Mouse (Mus musculus): ENCODE data around the gene Clec12b. TPM values are rescaled to one million over a fixed set of nuclear protein-coding genes. Genes with fewer than 3 reads are reported as not detected.
"Not testable (repeated sequence)": the region's sequence is repeated elsewhere in the genome, so short reads cannot be mapped to it uniquely, and the experiment has no call there.

Clec12b gene
- total RNA-seq, 2 experiments from 2014 or later, result not detected

DNA sequence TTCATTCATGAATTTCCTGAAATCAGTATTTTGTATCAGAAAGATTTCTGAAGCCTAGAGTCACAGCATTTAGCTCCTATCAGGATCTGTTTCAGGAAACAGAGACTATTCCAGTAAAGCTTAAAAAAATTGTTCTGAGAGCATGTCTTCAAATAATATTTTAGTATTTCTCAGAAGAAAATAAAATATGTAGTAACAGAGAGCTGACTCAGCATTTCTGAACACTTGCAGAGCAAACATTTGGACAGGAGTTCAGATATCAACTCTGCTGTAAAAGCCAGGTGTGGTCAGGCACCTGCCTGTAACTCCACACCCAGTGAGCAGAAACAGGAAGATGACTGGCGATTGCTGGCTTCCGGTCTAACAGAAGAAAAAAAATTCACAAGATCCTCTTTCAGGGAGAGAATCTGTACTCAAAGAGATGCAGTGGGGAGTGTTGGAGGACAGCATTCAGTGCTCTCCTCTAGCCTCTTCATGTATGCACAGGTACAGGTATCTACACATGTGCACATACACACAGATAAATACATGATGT is 10.7 kb downstream of the Clec12b start:
- peak; percentile 90 for ATAC-seq (replicated peaks; ENCODE audit: poor library complexity)

DNA sequence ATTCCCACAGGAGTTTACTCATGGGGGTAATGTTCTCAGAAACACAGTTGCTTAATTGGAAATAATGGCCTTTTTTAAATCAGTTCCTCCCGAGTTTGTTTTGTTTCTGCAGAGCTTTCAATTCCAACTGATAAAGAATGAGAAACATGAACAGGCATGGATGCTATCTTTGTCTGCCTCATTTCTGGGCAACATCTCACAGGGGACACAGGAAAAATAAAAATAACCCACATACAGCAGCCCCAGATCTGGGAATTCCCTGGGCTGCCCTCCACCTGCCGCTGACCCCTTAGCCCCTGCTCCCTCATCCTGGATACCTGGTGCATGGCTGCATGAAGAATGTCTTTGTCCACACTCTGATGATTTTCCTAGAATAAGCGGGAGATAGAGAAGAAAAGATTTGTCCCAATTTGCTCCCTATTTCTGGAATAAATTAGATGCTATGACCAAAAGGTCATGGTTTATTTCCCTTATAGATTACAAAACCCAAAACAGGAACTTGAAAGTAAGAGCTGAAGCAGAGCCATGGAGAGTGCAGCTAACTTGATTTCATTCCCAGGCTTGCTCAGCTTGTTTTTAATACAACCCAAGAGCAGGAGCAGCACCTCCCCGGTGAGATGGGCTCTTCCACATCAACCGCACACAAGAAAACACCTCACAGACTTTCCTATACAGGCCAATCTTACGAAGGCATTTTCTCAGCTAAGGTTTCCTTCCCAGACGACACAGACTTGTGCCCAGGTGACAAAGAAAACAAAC is 16.1 kb downstream of the Clec12b start:
- ATAC-seq (replicated peaks; ENCODE audit: poor library complexity), result peak; percentile 40; the same call in 1 of the 2 replicates

DNA sequence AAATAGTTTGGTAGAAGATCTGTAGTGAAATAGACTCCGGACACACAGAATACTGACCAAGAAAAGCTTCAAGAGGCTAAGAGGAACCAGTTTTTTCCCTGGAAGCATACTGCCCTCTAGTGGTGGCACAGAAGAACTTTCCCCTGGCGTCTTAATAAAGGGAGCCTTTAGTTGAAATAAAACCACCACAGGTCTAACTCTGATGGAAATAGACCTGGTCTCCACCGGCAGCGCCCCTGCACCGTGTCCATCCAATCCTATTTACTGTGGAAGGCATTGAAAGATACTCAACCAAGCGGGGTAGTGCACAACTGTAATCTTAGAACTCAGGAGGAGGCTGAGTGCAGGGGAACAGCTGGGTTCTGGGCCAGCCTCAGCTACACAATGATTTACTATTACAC is 19.7 kb downstream of the Clec12b start:
- peak; percentile 87 for ATAC-seq (replicated peaks; ENCODE audit: poor library complexity)

DNA sequence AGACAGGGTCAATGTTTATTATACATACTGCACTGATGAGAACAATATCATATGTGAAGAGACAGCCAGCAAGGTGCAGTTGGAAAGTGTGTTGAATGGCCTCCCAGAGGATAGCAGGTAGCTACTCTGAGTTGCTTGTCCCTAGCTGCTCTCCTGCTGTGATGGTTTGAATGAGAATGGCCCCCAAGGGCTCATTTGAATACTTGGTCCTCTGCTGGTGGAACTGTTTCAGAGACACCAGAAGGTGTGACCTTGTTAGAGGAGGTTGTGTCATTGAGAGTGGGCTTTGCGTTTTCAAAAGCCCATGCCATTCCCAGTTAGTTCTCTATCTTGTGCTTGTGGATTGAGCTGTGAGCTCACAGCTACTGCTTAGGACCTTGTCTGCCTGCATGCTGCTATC is 21.7 kb downstream of the Clec12b start:
- no peak for ATAC-seq (replicated peaks; ENCODE audit: poor library complexity)

DNA sequence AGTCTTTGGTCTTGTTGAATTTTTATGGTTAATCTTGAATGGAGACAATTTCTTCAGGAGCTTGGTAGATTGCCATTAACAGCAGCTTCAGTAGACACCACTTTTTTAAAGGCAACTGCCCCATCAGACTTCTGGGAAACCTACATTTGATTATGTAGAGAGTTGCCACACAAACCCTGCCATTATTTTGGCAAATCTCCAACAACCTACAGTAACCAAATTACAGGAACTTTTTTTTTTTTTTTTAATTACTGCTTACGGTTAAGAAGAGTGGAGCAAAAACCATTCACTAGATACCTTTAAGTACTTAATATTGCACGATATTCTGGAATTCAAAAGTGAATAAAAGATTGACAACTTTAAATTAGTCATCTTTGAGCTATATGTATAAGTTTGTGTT is 26.2 kb downstream of the Clec12b start:
- ATAC-seq (replicated peaks; ENCODE audit: poor library complexity), result no peak

DNA sequence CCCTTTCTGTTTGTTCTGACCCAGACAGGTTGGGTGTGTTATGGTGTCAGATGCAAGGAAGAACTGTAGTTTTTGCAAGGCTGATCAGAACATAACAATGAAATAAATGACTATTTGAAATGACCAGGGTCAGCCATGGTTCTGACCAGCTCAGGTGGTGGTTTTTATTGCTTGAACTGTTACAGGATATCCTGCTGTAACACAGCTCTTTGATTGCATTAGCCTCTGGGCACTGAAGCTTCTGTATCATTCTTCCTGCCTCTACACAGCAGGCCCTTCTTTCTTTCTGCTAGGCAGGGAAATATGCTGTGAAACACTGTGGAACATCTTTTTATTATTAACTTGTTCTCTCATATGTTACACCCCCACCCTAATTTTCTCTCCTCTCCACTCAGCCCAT is 29.2 kb downstream of the Clec12b start:
- ATAC-seq (replicated peaks; ENCODE audit: poor library complexity), result peak; percentile 46

DNA sequence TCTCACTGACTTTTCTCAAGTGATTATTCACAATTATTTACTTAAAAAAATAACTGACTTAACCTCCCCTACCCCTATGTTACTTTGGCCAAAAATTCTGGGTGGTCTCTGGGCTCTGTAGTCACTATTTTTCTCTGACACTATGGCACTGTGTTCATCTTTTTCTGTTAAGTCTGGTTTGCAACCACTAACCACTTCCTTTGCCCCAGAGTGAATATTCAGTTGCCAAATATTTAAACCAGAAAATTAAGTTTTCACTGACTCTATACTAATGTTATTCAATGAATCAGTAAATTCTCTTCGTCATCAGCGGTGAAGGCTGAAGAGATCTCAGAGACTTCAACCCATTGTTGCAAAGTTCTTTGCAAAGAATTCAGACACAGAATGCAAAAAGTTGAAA is 29.9 kb downstream of the Clec12b start:
- ATAC-seq (replicated peaks; ENCODE audit: poor library complexity), result peak; percentile 40

DNA sequence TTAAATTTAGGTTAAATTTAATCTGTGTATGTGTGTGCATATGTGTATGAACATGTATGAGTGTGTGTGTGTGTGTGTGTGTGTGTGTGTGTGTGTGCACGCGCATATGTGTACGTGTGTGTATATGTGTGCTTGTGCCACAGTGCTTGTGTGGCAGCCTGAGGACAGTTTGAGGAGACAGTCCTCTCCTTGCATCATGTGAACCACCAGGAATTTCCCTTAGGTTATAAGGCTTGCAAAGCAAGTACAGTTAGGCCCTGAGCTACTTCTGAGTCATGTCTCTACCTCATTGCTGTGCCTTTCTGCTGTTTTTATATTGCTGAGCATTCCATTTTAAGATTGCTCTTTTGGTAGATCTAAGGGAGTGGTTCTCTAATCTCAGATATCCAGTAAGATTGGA is 34.6 kb downstream of the Clec12b start:
- ATAC-seq (replicated peaks; ENCODE audit: poor library complexity), result peak; percentile 38

DNA sequence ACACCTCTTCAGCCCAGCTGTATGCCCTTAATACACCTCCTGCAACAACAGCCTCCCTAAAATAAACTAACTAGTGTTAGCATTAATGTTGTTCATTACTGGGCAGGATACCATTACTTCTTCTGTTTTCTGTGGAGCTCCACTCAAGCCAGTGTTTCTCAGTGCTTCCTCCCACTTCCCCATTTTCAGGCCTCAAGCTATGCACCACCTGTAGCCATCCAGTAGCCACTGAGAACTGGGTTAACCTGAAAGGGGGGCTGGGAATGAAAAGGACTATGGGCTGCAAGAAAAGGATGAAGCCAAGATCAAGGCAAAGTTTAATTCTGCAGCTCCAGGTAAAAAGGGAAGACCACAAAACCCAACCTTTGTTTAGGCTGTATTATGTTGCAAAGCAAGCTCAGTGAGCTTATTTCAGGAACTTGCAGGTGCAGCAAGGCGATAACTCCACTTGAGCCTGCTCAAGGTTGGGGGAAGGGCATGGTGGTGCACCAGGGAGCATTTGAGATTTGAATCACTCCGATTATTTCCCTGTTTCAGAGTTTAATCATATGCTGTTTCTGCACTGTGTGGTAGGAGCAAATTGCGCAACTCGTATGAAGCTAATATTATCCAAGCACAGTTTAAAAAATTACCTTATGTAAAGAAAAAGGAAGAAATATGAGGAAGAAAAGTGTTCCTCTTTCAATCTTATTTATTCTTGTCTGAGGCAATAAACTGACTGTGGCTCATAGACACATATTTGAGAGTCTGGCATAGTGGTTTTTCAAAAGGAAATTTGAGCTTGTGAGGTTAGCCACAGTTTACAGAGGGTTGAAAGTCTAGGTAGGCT is 35.9 kb downstream of the Clec12b start:
- ATAC-seq (replicated peaks; ENCODE audit: poor library complexity), result peak; percentile 87

DNA sequence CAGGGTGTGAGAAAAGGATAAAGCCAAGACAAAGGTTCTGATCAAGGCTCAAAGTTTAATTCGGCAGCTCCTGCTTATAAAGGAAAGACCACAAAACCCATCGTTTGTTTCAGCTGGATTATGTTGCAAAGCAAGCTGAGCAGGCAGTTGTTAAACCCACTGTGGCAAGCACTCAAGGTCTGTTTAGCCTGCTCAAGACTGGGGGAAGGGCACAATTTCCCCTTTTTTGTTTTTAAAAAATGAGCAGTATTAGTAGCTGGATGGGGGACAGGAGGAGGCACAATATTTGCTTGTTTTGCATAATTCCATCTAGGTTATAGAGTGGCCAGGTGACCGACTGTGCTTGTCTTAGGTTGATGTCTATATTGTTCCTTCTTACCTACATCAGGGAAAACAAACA is 41.3 kb downstream of the Clec12b start:
- ATAC-seq (replicated peaks; ENCODE audit: poor library complexity), result peak; percentile 75

DNA sequence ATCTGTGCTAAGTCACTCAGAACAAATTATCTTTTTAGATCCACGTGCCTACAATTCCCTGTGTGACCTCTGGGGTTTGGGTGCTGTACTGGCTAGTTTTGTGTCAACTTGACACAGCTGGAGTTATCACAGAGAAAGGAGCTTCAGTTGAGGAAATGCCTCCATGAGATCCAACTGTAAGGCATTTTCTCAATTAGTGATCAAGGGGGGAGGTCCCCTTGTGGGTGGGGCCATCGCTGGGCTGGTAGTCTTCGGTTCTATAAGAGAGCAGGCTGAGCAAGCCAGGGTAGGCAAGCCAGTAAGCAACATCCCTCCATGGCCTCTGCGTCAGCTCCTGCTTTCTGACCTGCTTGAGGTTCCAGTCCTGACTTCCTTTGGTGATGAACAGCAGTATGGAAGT is 43.3 kb downstream of the Clec12b start, which contains the start of gene Clec12a:
Gene Clec12a, plus strand, starts transcription at position 301 of the 400 bp plus-strand sequence.
- not testable (repeated sequence) for ATAC-seq (replicated peaks; ENCODE audit: poor library complexity)

DNA sequence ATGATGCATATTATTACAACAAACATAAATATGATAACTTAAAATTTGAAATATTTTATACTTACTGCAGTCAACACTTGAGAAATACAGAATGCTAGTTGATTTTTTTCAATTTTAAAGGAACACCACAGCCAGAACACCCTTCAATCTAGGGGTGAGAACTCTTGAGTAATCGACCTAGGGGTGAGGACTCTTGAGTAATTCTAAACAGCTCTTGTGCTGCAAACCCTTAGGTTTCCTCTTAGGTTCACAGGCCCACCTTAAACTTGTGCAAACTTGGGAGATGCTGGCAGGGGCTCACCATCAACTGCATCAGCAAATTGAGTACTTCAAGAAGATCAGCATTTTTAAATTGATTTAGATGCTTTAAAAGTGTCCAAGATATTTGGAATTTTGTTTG is 47.9 kb downstream of the Clec12b start:
- peak; percentile 59 for ATAC-seq (replicated peaks; ENCODE audit: poor library complexity)

DNA sequence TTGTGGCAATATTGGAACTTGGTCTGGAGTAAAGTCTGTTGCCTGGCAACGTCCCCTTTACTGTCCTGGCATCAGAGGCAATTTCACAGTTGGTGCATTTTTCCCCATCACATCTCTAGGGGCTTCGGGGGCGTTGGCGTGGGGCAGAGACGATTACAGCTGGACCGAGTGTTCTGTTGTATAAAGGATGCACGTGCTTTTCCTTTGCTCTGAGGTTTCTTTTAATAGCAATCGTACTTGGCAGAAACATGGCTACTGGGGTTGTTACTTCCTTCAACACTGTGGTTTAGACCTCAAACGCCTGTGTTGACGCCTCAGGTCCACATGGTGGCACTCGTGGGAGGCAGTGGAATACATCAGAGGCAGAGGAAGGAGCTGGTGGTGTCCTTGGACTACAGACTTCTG is 52.0 kb downstream of the Clec12b start:
- ATAC-seq (replicated peaks; ENCODE audit: poor library complexity), result peak; percentile 97

DNA sequence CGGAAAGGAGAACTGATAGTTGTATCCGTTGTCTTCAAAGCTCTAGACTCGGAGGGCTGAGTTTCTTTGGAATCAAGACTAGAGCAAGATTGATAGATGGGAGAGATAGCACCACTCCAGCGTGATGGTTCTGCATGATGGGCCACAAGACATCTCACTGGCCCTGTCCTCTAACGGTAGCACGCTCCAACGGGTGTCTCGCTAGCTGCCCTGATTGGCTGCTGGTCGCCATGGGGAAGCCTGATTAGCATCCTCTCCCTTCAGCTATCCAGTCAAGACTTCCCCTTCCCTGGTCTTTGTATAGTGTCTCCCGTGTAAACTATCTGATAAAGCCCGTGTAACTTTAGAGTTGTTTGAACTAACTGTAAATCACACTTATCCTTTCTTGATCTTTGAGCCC is 54.1 kb downstream of the Clec12b start, which contains the start of gene 4922502D21Rik:
Gene 4922502D21Rik, minus strand, starts transcription at position 187 of the 400 bp plus-strand sequence.
- no peak for ATAC-seq (replicated peaks; ENCODE audit: poor library complexity)

DNA sequence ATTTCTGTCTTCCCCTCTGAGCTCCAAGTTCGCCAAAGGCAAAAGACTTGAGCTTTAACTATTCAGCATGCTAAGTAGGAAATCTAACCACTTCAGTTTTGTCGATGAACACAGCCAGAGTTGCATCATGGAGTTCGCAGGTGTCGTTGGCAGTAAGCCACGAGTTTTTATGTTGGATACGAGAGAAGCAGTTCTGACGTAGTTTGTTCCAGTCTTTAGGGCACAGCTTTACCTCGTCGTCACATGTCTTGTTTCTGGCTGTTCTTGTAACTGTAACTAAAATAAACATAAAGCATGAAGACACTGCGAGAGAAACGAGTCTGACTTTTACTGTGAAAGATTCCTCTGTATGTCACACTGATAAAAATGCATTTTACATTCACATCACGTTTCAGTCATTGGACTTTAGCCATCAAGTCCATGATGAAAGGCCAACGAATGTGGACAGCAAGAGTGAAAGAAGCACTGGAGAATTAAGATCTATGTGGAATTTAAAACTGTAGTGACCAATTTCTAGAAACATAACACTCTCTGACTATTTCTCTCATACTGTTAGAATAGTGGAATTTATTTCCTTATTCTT is 59.0 kb downstream of the Clec12b start:
- peak; percentile 59 for ATAC-seq (replicated peaks; ENCODE audit: poor library complexity)

DNA sequence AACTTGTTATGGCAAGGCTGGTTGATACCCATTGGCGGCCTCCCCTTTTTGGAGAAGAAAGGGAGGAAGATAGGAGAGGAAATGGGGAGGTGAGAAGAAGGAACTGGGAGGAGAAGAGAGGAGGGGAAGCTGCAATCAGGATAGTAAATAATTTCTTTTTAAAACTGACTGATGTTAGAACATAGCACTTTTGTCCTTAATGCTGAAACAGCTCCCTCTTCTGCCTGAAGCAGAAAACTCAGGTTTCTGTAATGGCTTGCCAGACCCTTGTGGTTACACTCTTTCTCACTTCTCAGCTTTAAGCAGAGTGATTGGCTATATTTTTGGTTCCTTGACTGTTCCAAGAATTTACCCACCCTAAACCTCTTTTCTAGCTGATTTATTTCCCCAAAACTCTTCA is 59.7 kb downstream of the Clec12b start:
- peak; percentile 82 for ATAC-seq (replicated peaks; ENCODE audit: poor library complexity)

Other genes with a start within 250 kb of the Clec12b start
- gene Clec2d, start 205.3 kb downstream of the Clec12b start, total RNA-seq (2015), result 16.8 and 26.4 TPM in 2 replicates
- 101 and 118 TPM in 2 replicates for gene Clec2d, start 205.3 kb downstream of the Clec12b start, total RNA-seq (2017)
- gene Cd69, start 110.4 kb downstream of the Clec12b start, total RNA-seq (2015), result 128 and 146 TPM in 2 replicates
- 109 and 150 TPM in 2 replicates for gene Cd69, start 110.4 kb downstream of the Clec12b start, total RNA-seq (2017)
- 0.42 TPM in 1 of 2 replicates, not detected in the other for gene 4922502D21Rik, start 54.1 kb downstream of the Clec12b start, total RNA-seq (2015)
- gene 4922502D21Rik, start 54.1 kb downstream of the Clec12b start, total RNA-seq (2017), result 0.34 TPM in 1 of 2 replicates, not detected in the other
- gene Clec12a, start 43.2 kb downstream of the Clec12b start, total RNA-seq (2015), result 726 and 820 TPM in 2 replicates
- gene Clec12a, start 43.2 kb downstream of the Clec12b start, total RNA-seq (2017), result 640 and 745 TPM in 2 replicates
- gene Clec1b, start 11.4 kb upstream of the Clec12b start, total RNA-seq (2015), result 0.17 and 0.22 TPM in 2 replicates
- gene Clec1b, start 11.4 kb upstream of the Clec12b start, total RNA-seq (2017), result 0.17 and 0.42 TPM in 2 replicates
- 5.2 and 6.3 TPM in 2 replicates for gene Clec9a, start 23.0 kb upstream of the Clec12b start, total RNA-seq (2015)
- gene Clec9a, start 23.0 kb upstream of the Clec12b start, total RNA-seq (2017), result 2.0 and 3.4 TPM in 2 replicates
- gene Clec1a, start 66.1 kb upstream of the Clec12b start, total RNA-seq (2015), result 0.12 TPM in 1 of 2 replicates, not detected in the other
- 0.12 and 0.78 TPM in 2 replicates for gene Clec1a, start 66.1 kb upstream of the Clec12b start, total RNA-seq (2017)
- gene Olr1, start 121.3 kb upstream of the Clec12b start, total RNA-seq (2015), result 31.6 and 33.4 TPM in 2 replicates
- gene Olr1, start 121.3 kb upstream of the Clec12b start, total RNA-seq (2017), result 17.3 and 51.7 TPM in 2 replicates
- gene Tmem52b, start 126.7 kb upstream of the Clec12b start, total RNA-seq (2015), result 0.10 TPM in 1 of 2 replicates, not detected in the other
- 0.12 and 1.1 TPM in 2 replicates for gene Tmem52b, start 126.7 kb upstream of the Clec12b start, total RNA-seq (2017)
- 19.0 and 19.4 TPM in 2 replicates for gene Gabarapl1, start 147.3 kb upstream of the Clec12b start, total RNA-seq (2015)
- gene Gabarapl1, start 147.3 kb upstream of the Clec12b start, total RNA-seq (2017), result 45.5 and 62.8 TPM in 2 replicates
- gene Klre1, start 192.0 kb upstream of the Clec12b start, total RNA-seq (2015), result 0.49 TPM in 1 of 2 replicates, not detected in the other
- gene Klre1, start 192.0 kb upstream of the Clec12b start, total RNA-seq (2017), result not detected in 2 replicates
- 0.78 TPM in 1 of 2 replicates, not detected in the other for gene Klrd1, start 205.9 kb upstream of the Clec12b start, total RNA-seq (2015)
- 2.3 and 2.5 TPM in 2 replicates for gene Klrd1, start 205.9 kb upstream of the Clec12b start, total RNA-seq (2017)
- 5.7 and 8.2 TPM in 2 replicates for gene Klrk1, start 238.0 kb upstream of the Clec12b start, total RNA-seq (2015)
- 11.8 and 12.2 TPM in 2 replicates for gene Klrk1, start 238.0 kb upstream of the Clec12b start, total RNA-seq (2017)